Mouse (Mus musculus): ENCODE measurements around the gene Drc1. TPM values are rescaled to one million over a fixed set of nuclear protein-coding genes. Genes with fewer than 3 reads are reported as not detected.

The Drc1 gene
- polyA plus RNA-seq, 1 experiment from 2014 or later: 0.84 TPM

DNA sequence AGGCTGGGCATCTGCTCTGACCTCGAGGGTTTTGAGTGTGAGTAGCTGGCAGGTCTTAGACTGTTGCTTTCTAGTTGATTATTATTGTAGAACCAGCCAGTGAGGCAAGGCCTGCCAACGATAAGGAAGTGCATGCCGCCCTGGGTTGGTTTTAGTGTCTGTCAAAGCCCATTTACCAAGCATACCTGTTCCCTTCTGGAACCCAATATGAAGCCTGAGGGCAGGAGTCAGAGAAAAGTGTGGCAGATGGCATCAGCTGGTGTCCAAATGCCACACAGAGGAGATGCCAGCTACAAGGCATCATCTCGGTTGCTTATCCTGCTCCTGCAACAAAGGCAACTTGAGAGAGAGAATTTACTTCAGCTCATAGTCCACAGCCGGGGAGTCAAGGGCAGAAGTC, 59.6 kb downstream of the Drc1 start:
- H3K9me3 ChIP-seq (replicated peaks): no peaks in the 10 kb centered on the region
- ATAC-seq (replicated peaks; ENCODE audit: low FRiP score): no peak
- 77% methylated on average over 5 of the region's 5 CpGs for WGBS

DNA sequence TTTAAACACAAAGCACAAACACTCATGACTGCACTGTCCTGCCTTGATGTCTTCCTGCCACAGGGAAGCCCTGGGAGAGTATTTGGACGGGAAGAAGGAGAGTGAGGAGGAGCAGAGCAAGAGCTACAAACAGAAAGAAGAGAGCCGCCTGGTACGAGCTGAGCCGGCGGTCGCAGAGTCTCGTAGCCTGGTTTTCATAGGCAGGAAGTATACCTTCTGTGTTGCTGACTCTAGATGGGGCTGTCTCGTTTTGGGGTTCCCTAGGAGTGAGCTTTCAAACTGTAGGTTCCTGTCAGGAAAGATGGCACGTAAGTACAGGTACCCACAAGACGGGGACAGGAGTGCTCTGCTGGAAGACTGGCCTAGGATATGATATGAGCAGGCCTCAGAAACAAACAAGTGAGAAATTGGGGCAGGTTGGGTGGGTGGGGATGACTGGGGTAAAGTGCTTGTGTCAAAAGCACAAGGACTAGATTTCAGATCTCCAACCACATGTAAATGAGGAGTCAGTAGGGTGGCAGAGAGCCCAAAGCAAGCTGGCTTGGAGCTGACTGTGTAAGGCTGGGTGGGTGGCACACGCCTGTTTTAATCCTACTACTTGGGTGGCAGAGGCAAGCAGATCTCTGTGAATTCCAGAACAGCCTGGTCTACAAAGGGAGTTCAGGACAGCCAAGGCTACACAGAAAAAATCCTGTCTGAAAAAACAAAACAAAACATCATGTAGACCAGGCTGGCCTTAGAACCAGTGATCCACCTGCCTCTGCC, 60.6 kb downstream of the Drc1 start:
- Histone ChIP-seq H3K4me2 (no peak overlapping the region), H3K9me3 (replicated peaks) (no peaks in the 10 kb centered on the region), H3K36me3 (no peaks in the 10 kb centered on the region), H3K4me3 (replicated peaks) (no peak overlapping the region), H3K27ac (no peak overlapping the region), H3K4me1 (peaks cover 7% of the 10 kb centered on the region), H3K9ac (no peak overlapping the region), H3K27me3 (peaks cover 10% of the 10 kb centered on the region; the same call in 1 of the 2 replicates)
- WGBS: 84% methylated on average over 11 of the region's 11 CpGs
- no peak for ATAC-seq (replicated peaks; ENCODE audit: low FRiP score)

More for the DNA sequence above, 59.6 kb downstream of the Drc1 start:
- Histone ChIP-seq H3K36me3 (no peaks in the 10 kb centered on the region), H3K27me3 (peaks cover 10% of the 10 kb centered on the region; the same call in 1 of the 2 replicates), H3K27ac (no peak overlapping the region), H3K4me1 (peaks cover 7% of the 10 kb centered on the region), H3K9ac (no peak overlapping the region), H3K4me3 (replicated peaks) (no peak overlapping the region), H3K4me2 (no peak overlapping the region)

DNA sequence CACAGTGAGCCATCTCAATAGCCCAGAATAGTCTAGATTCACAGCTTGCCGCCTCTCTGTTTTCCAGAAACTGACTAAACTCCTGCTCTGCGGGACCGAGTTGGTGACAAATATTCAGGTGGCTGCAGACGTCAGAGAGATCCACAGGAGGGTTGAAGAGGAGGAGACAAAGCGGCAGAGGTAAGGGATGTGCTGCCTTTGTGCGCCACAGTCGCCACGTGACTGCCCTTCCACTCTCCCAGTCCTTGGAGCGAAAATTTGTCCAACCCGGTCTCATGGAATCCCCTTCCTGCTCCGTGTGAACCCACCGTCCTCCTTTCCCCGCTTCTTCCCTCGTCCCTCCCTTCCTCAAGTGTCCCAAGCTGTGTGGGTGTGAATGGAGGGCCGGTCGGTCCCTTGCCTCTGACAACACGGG, 61.4 kb downstream of the Drc1 start:
- no peaks in the 10 kb centered on the region for H3K9me3 ChIP-seq (replicated peaks)
- H3K4me3 ChIP-seq (replicated peaks): peak overlapping the region; percentile 31
- H3K9ac ChIP-seq: no peak overlapping the region
- H3K4me2 ChIP-seq: peak overlapping the region; percentile 62
- H3K27me3 ChIP-seq: peaks cover 10% of the 10 kb centered on the region; the same call in 1 of the 2 replicates
- peak; percentile 54 for ATAC-seq (replicated peaks; ENCODE audit: low FRiP score)
- peaks cover 7% of the 10 kb centered on the region for H3K4me1 ChIP-seq
- 6% methylated on average over 17 of the region's 17 CpGs for WGBS
- no peak overlapping the region for H3K27ac ChIP-seq
- no peaks in the 10 kb centered on the region for H3K36me3 ChIP-seq

DNA sequence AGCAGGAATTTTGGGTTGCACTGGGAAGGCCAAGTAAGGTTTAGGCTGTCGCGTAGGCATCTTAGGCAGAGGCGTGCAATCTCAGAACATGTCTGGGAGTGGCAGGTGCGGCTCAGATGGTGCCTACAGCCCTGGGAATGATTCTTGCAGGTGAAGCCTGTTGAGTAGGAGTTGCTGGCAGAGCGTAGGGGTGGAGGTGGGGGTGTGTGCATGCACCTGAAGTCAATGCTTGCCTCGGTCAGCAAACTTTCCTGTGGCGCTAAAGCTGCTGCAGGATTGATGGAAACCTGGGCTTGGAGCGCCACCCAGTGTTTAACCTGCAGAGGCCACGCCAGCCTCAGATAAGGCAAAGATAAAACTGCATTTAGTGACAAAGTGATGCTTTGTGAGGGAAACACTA, 61.9 kb downstream of the Drc1 start:
- no peaks in the 10 kb centered on the region for H3K36me3 ChIP-seq

DNA sequence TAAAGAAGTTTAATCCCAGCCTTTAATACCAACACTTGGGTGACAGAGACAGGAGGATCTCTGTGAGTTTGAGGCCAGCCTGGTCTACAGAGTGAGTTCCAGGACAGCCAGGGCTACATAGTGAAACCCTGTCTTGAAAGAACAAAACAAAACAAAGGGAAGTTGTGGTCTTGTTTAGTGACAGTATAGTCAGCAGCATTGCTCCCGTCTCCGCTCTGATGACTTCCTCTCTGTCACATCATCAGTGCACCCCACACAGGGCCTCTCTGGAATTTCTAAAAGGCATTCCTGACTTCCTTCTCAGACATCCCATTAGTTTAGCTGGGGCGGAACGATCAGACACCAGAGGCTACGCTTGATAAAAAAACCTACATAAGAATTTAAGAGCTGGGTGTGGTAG, 62.7 kb downstream of the Drc1 start:
- no peak overlapping the region for H3K27ac ChIP-seq
- H3K9ac ChIP-seq: no peak overlapping the region
- H3K9me3 ChIP-seq (replicated peaks): no peaks in the 10 kb centered on the region
- WGBS: 54% methylated on average over 5 of the region's 5 CpGs
- ATAC-seq (replicated peaks; ENCODE audit: low FRiP score): no peak
- no peak overlapping the region for H3K4me3 ChIP-seq (replicated peaks)
- no peak overlapping the region for H3K4me2 ChIP-seq
- peaks cover 10% of the 10 kb centered on the region; the same call in 1 of the 2 replicates for H3K27me3 ChIP-seq
- no peaks in the 10 kb centered on the region for H3K36me3 ChIP-seq
- H3K4me1 ChIP-seq: peaks cover 7% of the 10 kb centered on the region

More for the DNA sequence above, 61.9 kb downstream of the Drc1 start:
- Histone ChIP-seq H3K9ac (no peak overlapping the region), H3K27ac (no peak overlapping the region), H3K9me3 (replicated peaks) (no peaks in the 10 kb centered on the region), H3K4me2 (peak overlapping the region; percentile 62), H3K4me3 (replicated peaks) (peak overlapping the region; percentile 31), H3K4me1 (peaks cover 7% of the 10 kb centered on the region), H3K27me3 (peaks cover 10% of the 10 kb centered on the region; the same call in 1 of the 2 replicates)
- 3% methylated on average over 9 of the region's 9 CpGs for WGBS
- peak; percentile 62 for ATAC-seq (replicated peaks; ENCODE audit: low FRiP score)

DNA sequence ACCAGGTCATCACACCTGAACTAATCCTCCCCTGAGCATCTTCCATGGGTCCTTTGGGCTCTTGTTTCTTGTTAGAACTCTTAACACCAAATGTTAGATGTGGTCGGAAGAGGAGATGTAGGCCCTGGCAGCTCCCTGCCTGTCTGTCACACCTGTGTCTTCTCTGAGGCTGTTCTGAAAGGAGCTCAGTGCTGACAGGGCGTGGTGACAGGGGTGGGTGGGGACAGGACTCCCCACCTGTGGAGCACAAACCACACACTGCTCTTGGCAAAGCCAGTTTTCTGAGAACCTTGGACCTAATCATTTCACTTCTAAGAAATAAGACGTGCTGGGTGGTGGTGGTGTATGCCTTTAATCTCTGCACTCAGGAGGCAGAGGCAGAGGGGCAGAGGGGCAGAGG, 72.4 kb downstream of the Drc1 start:
- H3K36me3 ChIP-seq: no peaks in the 10 kb centered on the region
- ATAC-seq (replicated peaks; ENCODE audit: low FRiP score): no peak
- 71% methylated on average over 3 of the region's 3 CpGs for WGBS

DNA sequence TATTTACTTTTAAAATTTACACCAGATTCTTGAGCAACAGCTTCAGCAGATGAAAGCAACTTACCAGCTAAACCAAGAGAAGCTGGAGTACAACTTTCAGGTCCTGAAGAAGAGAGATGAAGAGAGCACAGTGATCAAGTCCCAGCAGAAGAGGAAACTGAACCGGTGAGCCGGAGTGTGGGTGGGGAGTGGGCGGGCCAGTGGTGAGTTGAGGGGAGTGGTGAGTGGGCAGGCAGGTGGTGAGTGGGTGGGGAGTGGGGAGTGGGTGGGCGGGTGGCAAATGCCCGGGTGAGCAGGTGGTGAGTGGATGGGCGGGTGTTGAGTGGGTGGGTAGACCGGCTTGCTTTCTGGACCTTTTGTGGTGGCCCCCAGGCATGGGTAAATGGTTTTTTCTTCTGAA, 73.9 kb downstream of the Drc1 start:
- no peaks in the 10 kb centered on the region for H3K27me3 ChIP-seq
- WGBS: 85% methylated on average over 7 of the region's 7 CpGs
- no peak overlapping the region for H3K4me2 ChIP-seq
- H3K27ac ChIP-seq: no peak overlapping the region
- ATAC-seq (replicated peaks; ENCODE audit: low FRiP score): no peak
- H3K9ac ChIP-seq: no peak overlapping the region
- no peak overlapping the region for H3K4me3 ChIP-seq (replicated peaks)
- H3K4me1 ChIP-seq: no peaks in the 10 kb centered on the region
- no peaks in the 10 kb centered on the region for H3K36me3 ChIP-seq
- H3K9me3 ChIP-seq (replicated peaks): no peaks in the 10 kb centered on the region

More for the DNA sequence above, 72.4 kb downstream of the Drc1 start:
- Histone ChIP-seq H3K27ac (no peak overlapping the region), H3K9ac (no peak overlapping the region), H3K27me3 (no peaks in the 10 kb centered on the region), H3K4me3 (replicated peaks) (no peak overlapping the region), H3K4me1 (no peaks in the 10 kb centered on the region), H3K9me3 (replicated peaks) (no peaks in the 10 kb centered on the region), H3K4me2 (no peak overlapping the region)

DNA sequence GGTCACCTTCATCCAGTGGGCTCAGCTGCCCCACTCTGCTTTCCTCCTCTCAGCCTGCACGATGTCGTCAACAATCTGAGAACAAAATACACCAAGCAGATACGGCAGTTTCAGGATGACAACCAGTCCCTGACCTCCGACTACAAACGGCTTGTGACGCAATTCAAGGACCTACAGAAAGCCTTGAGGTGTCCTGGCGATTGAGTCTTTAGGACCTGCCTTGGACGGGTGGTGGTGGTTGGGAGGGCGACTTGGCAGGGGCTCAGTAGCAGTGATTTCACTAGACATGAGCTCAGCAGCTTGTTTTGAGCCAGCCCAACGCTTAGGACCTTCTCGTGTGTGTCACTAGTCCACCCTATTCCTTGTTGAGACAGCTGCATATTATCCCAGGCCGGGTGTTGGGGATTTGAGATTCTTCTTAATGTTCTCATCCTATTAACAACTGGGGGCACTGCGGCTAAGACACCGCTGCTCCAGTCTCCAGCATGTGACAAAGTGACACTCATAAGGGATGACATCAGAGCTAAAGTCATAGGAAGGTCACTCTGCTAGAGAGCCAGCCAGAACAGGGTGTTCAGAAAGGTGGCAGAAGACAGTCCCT, 74.5 kb downstream of the Drc1 start:
- H3K4me3 ChIP-seq (replicated peaks): no peak overlapping the region

DNA sequence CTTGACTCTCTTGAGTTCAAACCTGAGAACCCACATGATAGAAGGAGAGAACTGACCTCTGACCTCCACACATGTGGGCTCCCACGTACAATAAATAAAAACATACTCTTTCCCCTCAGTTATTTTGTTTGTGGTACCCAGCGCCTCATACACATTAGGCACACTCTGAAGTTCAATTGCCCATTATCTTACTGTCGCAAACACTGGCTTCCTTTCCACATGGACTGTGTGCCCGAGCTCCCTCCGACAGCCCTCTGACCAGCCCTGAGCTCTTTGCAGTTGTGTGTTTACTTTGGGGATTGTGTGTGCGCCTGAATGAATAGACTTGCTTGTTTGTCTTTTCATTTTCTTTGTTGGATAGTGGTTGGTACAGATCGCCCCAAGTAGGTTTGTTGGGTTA, 75.5 kb downstream of the Drc1 start:
- H3K4me3 ChIP-seq (replicated peaks): no peak overlapping the region
- no peaks in the 10 kb centered on the region for H3K27me3 ChIP-seq
- no peaks in the 10 kb centered on the region for H3K4me1 ChIP-seq
- H3K4me2 ChIP-seq: no peak overlapping the region
- H3K9me3 ChIP-seq (replicated peaks): no peaks in the 10 kb centered on the region
- no peak overlapping the region for H3K9ac ChIP-seq
- H3K36me3 ChIP-seq: no peaks in the 10 kb centered on the region
- WGBS: 89% methylated on average over 7 of the region's 7 CpGs
- H3K27ac ChIP-seq: no peak overlapping the region
- no peak for ATAC-seq (replicated peaks; ENCODE audit: low FRiP score)

More for the DNA sequence above, 74.5 kb downstream of the Drc1 start:
- no peak overlapping the region for H3K4me2 ChIP-seq
- 84% methylated on average over 14 of the region's 14 CpGs for WGBS
- H3K9ac ChIP-seq: no peak overlapping the region
- no peak for ATAC-seq (replicated peaks; ENCODE audit: low FRiP score)
- H3K9me3 ChIP-seq (replicated peaks): no peaks in the 10 kb centered on the region
- H3K27ac ChIP-seq: no peak overlapping the region
- H3K27me3 ChIP-seq: no peaks in the 10 kb centered on the region
- no peaks in the 10 kb centered on the region for H3K4me1 ChIP-seq
- no peaks in the 10 kb centered on the region for H3K36me3 ChIP-seq

DNA sequence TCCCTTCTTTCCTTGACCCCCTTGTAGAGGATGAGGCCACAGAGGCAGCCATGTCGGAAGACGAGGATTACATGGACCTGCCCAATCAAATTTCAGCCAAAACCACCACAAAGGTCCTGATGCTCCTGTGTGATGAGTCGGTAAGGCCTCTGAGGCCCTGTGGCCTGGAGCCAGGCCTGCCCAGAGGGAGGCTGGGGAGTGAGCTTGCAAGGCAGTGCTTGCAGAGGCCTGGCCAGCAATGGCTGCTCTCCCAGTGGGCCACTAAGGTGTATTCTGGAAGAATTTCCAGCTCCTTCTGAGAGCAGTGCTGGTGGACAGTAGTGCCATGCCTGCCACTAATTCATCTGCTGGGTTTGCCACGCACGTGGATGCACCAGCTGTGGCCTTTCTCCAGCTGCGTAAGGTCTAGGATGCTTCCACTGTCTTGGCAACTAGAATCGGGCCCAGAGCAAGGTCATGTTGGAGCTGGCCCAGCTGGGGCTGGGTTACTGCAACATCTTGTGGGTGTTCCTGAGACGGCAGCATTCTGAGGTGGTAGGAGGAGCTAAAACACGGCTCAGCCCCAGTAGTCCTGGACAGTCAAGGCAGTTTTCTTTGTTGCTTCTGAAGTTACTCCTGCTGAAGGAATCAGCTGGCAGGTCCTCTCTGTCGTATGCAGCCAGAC, 77.4 kb downstream of the Drc1 start:
- 79% methylated on average over 10 of the region's 10 CpGs for WGBS

DNA sequence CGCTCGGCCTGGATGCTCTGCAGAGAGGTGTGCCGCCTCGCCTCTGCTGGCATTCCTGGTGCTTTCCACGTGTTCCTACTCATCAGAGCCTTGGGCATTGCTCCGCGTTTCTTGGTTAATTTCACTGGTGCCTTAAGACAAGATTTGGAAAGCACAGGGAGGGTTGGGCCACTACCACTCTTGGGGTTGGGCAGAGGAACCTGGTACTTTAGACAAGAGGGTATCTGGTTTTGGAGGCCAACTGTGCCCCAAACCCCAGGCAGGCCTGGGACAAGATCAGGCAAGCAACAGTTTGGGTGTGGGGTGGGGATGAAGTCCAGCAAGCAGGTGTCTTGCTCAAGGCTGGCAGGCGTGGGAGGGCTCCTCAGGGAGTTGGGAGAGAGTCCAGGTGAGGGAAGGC, 86.2 kb downstream of the Drc1 start:
- H3K27me3 ChIP-seq: no peaks in the 10 kb centered on the region
- H3K9ac ChIP-seq: no peak overlapping the region
- no peaks in the 10 kb centered on the region for H3K4me1 ChIP-seq
- WGBS: 79% methylated on average over 8 of the region's 8 CpGs
- no peak overlapping the region for H3K4me3 ChIP-seq (replicated peaks)
- no peak overlapping the region for H3K4me2 ChIP-seq
- H3K9me3 ChIP-seq (replicated peaks): no peaks in the 10 kb centered on the region
- H3K36me3 ChIP-seq: no peaks in the 10 kb centered on the region
- no peak for ATAC-seq (replicated peaks; ENCODE audit: low FRiP score)
- H3K27ac ChIP-seq: no peak overlapping the region

More for the DNA sequence above, 77.4 kb downstream of the Drc1 start:
- no peaks in the 10 kb centered on the region for H3K27me3 ChIP-seq
- no peak overlapping the region for H3K4me2 ChIP-seq
- no peaks in the 10 kb centered on the region for H3K9me3 ChIP-seq (replicated peaks)
- no peak overlapping the region for H3K4me3 ChIP-seq (replicated peaks)
- no peak for ATAC-seq (replicated peaks; ENCODE audit: low FRiP score)
- H3K27ac ChIP-seq: no peak overlapping the region
- no peaks in the 10 kb centered on the region for H3K4me1 ChIP-seq
- H3K36me3 ChIP-seq: no peaks in the 10 kb centered on the region
- H3K9ac ChIP-seq: no peak overlapping the region

DNA sequence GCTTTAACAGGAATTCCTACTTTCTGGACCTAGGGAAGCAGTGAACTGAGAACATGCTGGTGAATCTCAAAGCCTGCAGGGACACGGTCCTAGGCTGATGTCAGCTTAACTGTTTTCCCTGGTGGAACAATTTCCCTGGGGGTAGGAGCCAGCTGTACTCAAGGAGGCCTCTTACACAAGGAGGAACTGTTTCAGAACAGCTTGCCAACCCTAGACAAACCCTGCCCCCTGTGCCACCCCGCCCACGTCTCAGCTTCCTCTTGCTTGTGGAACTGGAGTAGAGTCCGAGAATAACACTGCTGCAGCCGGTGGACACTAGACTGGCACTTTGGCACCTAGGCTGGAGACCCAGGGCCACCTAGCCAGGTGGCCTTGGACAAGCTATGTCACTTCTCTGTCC, 88.2 kb downstream of the Drc1 start:
- no peaks in the 10 kb centered on the region for H3K9me3 ChIP-seq (replicated peaks)
- H3K4me3 ChIP-seq (replicated peaks): no peak overlapping the region
- H3K27me3 ChIP-seq: no peaks in the 10 kb centered on the region
- no peak overlapping the region for H3K9ac ChIP-seq
- 65% methylated on average over 5 of the region's 5 CpGs for WGBS
- H3K27ac ChIP-seq: no peak overlapping the region
- no peak overlapping the region for H3K4me2 ChIP-seq
- ATAC-seq (replicated peaks; ENCODE audit: low FRiP score): no peak
- H3K36me3 ChIP-seq: no peaks in the 10 kb centered on the region
- H3K4me1 ChIP-seq: no peaks in the 10 kb centered on the region

All from kidney, embryonic 15.5 days (tissue).